Comparison of ENCODE assay signal across 22 mouse cellular contexts in genomic region chr8:49387587-49387986, GRCm38 (mm10).
A peak's percentile ranks its signal among the peaks of the same experiment; 100 is the strongest.
DNase-seq lines count a peak whose midpoint lies in the region; ATAC-seq and TF ChIP-seq lines count a peak whose summit lies in the region.
"Had no signal": no experiment of that assay in that cellular context is flagged by ENCODE, and none has a peak within 500 bp of the region (broad histone marks: within the 10 kb centered on the region; RNA-seq: fewer than 3 reads in every experiment).

No protein-coding gene starts in this region.

- H3K36me3 ChIP-seq in heart, embryonic 15.5 days, result no peaks in the 10 kb centered on the region
- H3K36me3 ChIP-seq in embryonic facial prominence, embryonic 14.5 days (ENCODE audit: control insufficient read depth, insufficient read depth, low read length), result no peaks in the 10 kb centered on the region
- H3K36me3 ChIP-seq in limb, embryonic 13.5 days, result no peaks in the 10 kb centered on the region
- no peaks in the 10 kb centered on the region for H3K36me3 ChIP-seq in liver, postnatal 0 days (replicated peaks; ENCODE audit: insufficient read depth, low read length)
- H3K36me3 ChIP-seq in midbrain, embryonic 15.5 days (replicated peaks), result no peaks in the 10 kb centered on the region
- H3K36me3 ChIP-seq: embryonic facial prominence, embryonic 15.5 days; hindbrain, embryonic 12.5 days; hindbrain, embryonic 15.5 days had no signal

- peak overlapping the region; percentile 35 for H3K27ac ChIP-seq in heart, embryonic 15.5 days
- H3K27ac ChIP-seq in embryonic facial prominence, embryonic 14.5 days (replicated peaks; ENCODE audit: low read depth, low read length), result no peak overlapping the region
- H3K27ac ChIP-seq in limb, embryonic 13.5 days, result peak overlapping the region; percentile 48; the same call in 1 of the 2 replicates
- H3K27ac ChIP-seq in liver, postnatal 0 days (ENCODE audit: low read depth), result no peak overlapping the region
- no peak overlapping the region for H3K27ac ChIP-seq in midbrain, embryonic 15.5 days
- H3K27ac ChIP-seq: embryonic facial prominence, embryonic 15.5 days; gastrocnemius, adult 2 months; hindbrain, embryonic 12.5 days; hindbrain, embryonic 15.5 days had no signal

- H3K27me3 ChIP-seq in heart, embryonic 15.5 days, result no peaks in the 10 kb centered on the region
- H3K27me3 ChIP-seq in embryonic facial prominence, embryonic 14.5 days (replicated peaks; ENCODE audit: control insufficient read depth, insufficient read depth, low read length), result no peaks in the 10 kb centered on the region
- no peaks in the 10 kb centered on the region for H3K27me3 ChIP-seq in limb, embryonic 13.5 days
- H3K27me3 ChIP-seq in liver, postnatal 0 days (ENCODE audit: insufficient read depth, low read length), result no peaks in the 10 kb centered on the region
- no peaks in the 10 kb centered on the region for H3K27me3 ChIP-seq in midbrain, embryonic 15.5 days (replicated peaks)
- H3K27me3 ChIP-seq: embryonic facial prominence, embryonic 15.5 days; hindbrain, embryonic 12.5 days; hindbrain, embryonic 15.5 days had no signal

- 29% methylated on average over 2 of the region's 2 CpGs for WGBS in heart, embryonic 15.5 days
- WGBS in embryonic facial prominence, embryonic 14.5 days, result 32% methylated on average over 2 of the region's 2 CpGs
- 22% methylated on average over 2 of the region's 2 CpGs for WGBS in limb, embryonic 13.5 days
- 55% methylated on average over 2 of the region's 2 CpGs for WGBS in liver, postnatal 0 days (ENCODE audit: insufficient replicate concordance)
- WGBS in midbrain, embryonic 15.5 days, result 55% methylated on average over 2 of the region's 2 CpGs

- no peak for TF ChIP-seq CTCF in liver, postnatal 0 days (IDR thresholded peaks at IDR 0.05; ENCODE audit: low read depth)

- ATAC-seq in heart, embryonic 15.5 days (replicated peaks; ENCODE audit: insufficient number of reproducible peaks, insufficient read depth, low FRiP score, low read depth), result no peak
- ATAC-seq in embryonic facial prominence, embryonic 14.5 days (ENCODE audit: low read depth), result no peak; the same call in 1 of the 2 replicates
- ATAC-seq in limb, embryonic 13.5 days (ENCODE audit: low FRiP score, low read depth), result peak; percentile 66
- ATAC-seq in liver, postnatal 0 days, result no peak
- no peak for ATAC-seq in midbrain, embryonic 15.5 days (replicated peaks)
- ATAC-seq: CD4-positive, CD25-positive, alpha-beta regulatory T cell, adult 4 months; forebrain, embryonic 14.5 days; forebrain, postnatal 0 days had no signal

- no peak overlapping the region for H3K4me2 ChIP-seq in heart, embryonic 15.5 days
- H3K4me2 ChIP-seq in embryonic facial prominence, embryonic 14.5 days (ENCODE audit: low read depth, low read length), result no peak overlapping the region
- no peak overlapping the region for H3K4me2 ChIP-seq in limb, embryonic 13.5 days (replicated peaks)
- no peak overlapping the region for H3K4me2 ChIP-seq in liver, postnatal 0 days (ENCODE audit: low read depth, low read length)
- H3K4me2 ChIP-seq in midbrain, embryonic 15.5 days, result no peak overlapping the region
- H3K4me2 ChIP-seq: embryonic facial prominence, embryonic 15.5 days; hindbrain, embryonic 12.5 days; hindbrain, embryonic 15.5 days had no signal

- no peaks in the 10 kb centered on the region for H3K9me3 ChIP-seq in heart, embryonic 15.5 days (replicated peaks)
- no peaks in the 10 kb centered on the region for H3K9me3 ChIP-seq in embryonic facial prominence, embryonic 14.5 days (ENCODE audit: control insufficient read depth, low read length)
- no peaks in the 10 kb centered on the region for H3K9me3 ChIP-seq in limb, embryonic 13.5 days
- no peaks in the 10 kb centered on the region for H3K9me3 ChIP-seq in liver, postnatal 0 days (ENCODE audit: low read length)
- H3K9me3 ChIP-seq in midbrain, embryonic 15.5 days, result no peaks in the 10 kb centered on the region
- H3K9me3 ChIP-seq: embryonic facial prominence, embryonic 15.5 days; hindbrain, embryonic 12.5 days; hindbrain, embryonic 15.5 days had no signal

- TF ChIP-seq EP300 in liver, postnatal 0 days (IDR thresholded peaks at IDR 0.05; ENCODE audit: low read depth), result no peak

- H3K9ac ChIP-seq in heart, embryonic 15.5 days, result no peak overlapping the region
- H3K9ac ChIP-seq in embryonic facial prominence, embryonic 14.5 days (ENCODE audit: low read depth, low read length), result no peak overlapping the region
- H3K9ac ChIP-seq in limb, embryonic 13.5 days, result no peak overlapping the region
- H3K9ac ChIP-seq in liver, postnatal 0 days (replicated peaks), result no peak overlapping the region
- H3K9ac ChIP-seq in midbrain, embryonic 15.5 days, result no peak overlapping the region
- H3K9ac ChIP-seq: embryonic facial prominence, embryonic 15.5 days; forebrain, postnatal 0 days; hindbrain, embryonic 12.5 days; hindbrain, embryonic 15.5 days had no signal

- no peak for DNase-seq in heart, postnatal 25 days (ENCODE audit: low spot score)
- peak; percentile 29 for DNase-seq in embryonic facial prominence, embryonic 14.5 days (ENCODE audit: low spot score)
- DNase-seq in liver, postnatal 0 days, result no peak
- DNase-seq: adrenal gland, adult 2 months; adrenal gland, postnatal 14 days; cerebellum, adult 11 months; cerebellum, adult 2 months; cerebellum, adult 9-11 months; cerebellum, postnatal 25 days; forebrain, postnatal 0 days; gastrocnemius, adult 2 months; gastrocnemius, postnatal 14 days; heart, adult 11 months; heart, postnatal 14 days had no signal

- H3K4me1 ChIP-seq in heart, embryonic 15.5 days (replicated peaks), result peaks cover 14% of the 10 kb centered on the region
- peaks cover 9% of the 10 kb centered on the region; the same call in 1 of the 2 replicates for H3K4me1 ChIP-seq in embryonic facial prominence, embryonic 14.5 days (ENCODE audit: control insufficient read depth, insufficient read depth, low read length)
- H3K4me1 ChIP-seq in limb, embryonic 13.5 days, result peaks cover 10% of the 10 kb centered on the region
- H3K4me1 ChIP-seq in liver, postnatal 0 days (ENCODE audit: insufficient read depth), result no peaks in the 10 kb centered on the region
- H3K4me1 ChIP-seq in midbrain, embryonic 15.5 days, result no peaks in the 10 kb centered on the region
- H3K4me1 ChIP-seq: embryonic facial prominence, embryonic 15.5 days; hindbrain, embryonic 12.5 days; hindbrain, embryonic 15.5 days had no signal

- H3K4me3 ChIP-seq in heart, embryonic 15.5 days, result no peak overlapping the region
- H3K4me3 ChIP-seq in embryonic facial prominence, embryonic 14.5 days (ENCODE audit: low read depth, low read length), result no peak overlapping the region
- no peak overlapping the region for H3K4me3 ChIP-seq in limb, embryonic 13.5 days
- H3K4me3 ChIP-seq in liver, postnatal 0 days (ENCODE audit: low read depth, low read length), result no peak overlapping the region
- no peak overlapping the region for H3K4me3 ChIP-seq in midbrain, embryonic 15.5 days
- H3K4me3 ChIP-seq: embryonic facial prominence, embryonic 15.5 days; gastrocnemius, adult 2 months; hindbrain, embryonic 12.5 days; hindbrain, embryonic 15.5 days had no signal

- intact Hi-C loops in heart, postnatal 25 days (cut with DNase I), result no loop called here

Comparison
In these comparisons a context has a peak if more than half of its experiments do, and no peak if none do; other contexts are left out.
1. H3K27ac ChIP-seq: peak in heart, embryonic 15.5 days (single experiment) and limb, embryonic 13.5 days (single experiment); none in embryonic facial prominence, embryonic 14.5 days (single experiment), liver, postnatal 0 days (single experiment) and midbrain, embryonic 15.5 days (single experiment).